Mouse (Mus musculus) liver, postnatal 0 days (tissue): Measurements from ENCODE around the gene Actl10. TPM values are rescaled to one million over a fixed set of nuclear protein-coding genes. Genes with fewer than 3 reads are reported as not detected.

Experiments used
- ATAC-seq: fragments of 200-750 bp; cut with Nextera tagmentation; 2 replicates; pipeline ENCODE4 v1.8.0; 2017; ENCODE audit warnings: mild to moderate bottlenecking, moderate library complexity
- DNase-seq: peaks from one replicate; pipeline ENCODE4 v3.0.0-alpha.2; 2016
- H3K27ac ChIP-seq: fragments of 300-500 bp; sonication (generic); 2 replicates; pipeline ENCODE4 v1.5.1; 2014; ENCODE audit warnings: antibody characterized with exemption, moderate library complexity, mild to moderate bottlenecking, low read depth
- H3K27me3 ChIP-seq: fragments of 300-500 bp; sonication (generic); 2 replicates; pipeline ENCODE4 v1.6.1; 2014; ENCODE audit warnings: low read length, control low read depth, mixed read lengths; ENCODE audit not compliant: insufficient read depth
- H3K36me3 ChIP-seq: fragments of 300-500 bp; sonication (generic); replicated peaks from 2 replicates; pipeline ENCODE4 v1.6.1; 2014; ENCODE audit warnings: mild to moderate bottlenecking, control low read depth, low read length, moderate library complexity, mixed read lengths; ENCODE audit not compliant: insufficient read depth
- H3K4me1 ChIP-seq: fragments of 300-500 bp; sonication (generic); 2 replicates; pipeline ENCODE4 v1.6.1; 2014; ENCODE audit warnings: antibody characterized with exemption, mild to moderate bottlenecking, control low read depth; ENCODE audit not compliant: insufficient read depth
- H3K4me2 ChIP-seq: fragments of 300-500 bp; sonication (generic); 2 replicates; pipeline ENCODE4 v1.6.1; 2014; ENCODE audit warnings: low read depth, mild to moderate bottlenecking, low read length, moderate library complexity, mixed read lengths
- H3K4me3 ChIP-seq: fragments of 300-500 bp; sonication (generic); 2 replicates; pipeline ENCODE4 v1.5.1; 2014; ENCODE audit warnings: low read depth, low read length
- H3K9ac ChIP-seq: fragments of 300-500 bp; sonication (generic); replicated peaks from 2 replicates; pipeline ENCODE4 v1.6.1; 2014; ENCODE audit warnings: mild to moderate bottlenecking, moderate library complexity
- H3K9me3 ChIP-seq: fragments of 300-500 bp; sonication (generic); 2 replicates; pipeline ENCODE4 v1.6.1; 2016; ENCODE audit warnings: mild to moderate bottlenecking, control low read depth, low read length, mixed read lengths
- CTCF ChIP-seq: sonication (generic); IDR thresholded peaks from 2 replicates; pipeline ENCODE4 v1.5.1; 2016; ENCODE audit warnings: antibody characterized with exemption, low read depth
- EP300 ChIP-seq: IDR thresholded peaks from 2 replicates; pipeline ENCODE4 v1.6.1; 2016; ENCODE audit warnings: antibody characterized with exemption, low read depth, mild to moderate bottlenecking
- WGBS: fragments of 180-500 bp; shearing (Covaris S2); extraction: QIAGEN DNeasy Blood & Tissue Kit; methylation state at CpG from one replicate; pipeline ENCODE4 v1.1.7; 2014; ENCODE audit not compliant: insufficient replicate concordance; 5-methylcytosine and 5-hydroxymethylcytosine counted together
- polyA plus RNA-seq: library from polyadenylated mRNA; unstranded; fragments of >200 nt; fragmentation: Nextera tagmentation; extraction: Ambion mirVana; gene quantifications from 2 replicates; pipeline ENCODE4 v1.2.1, GENCODE M21; 2015

Actl10 gene
- polyA plus RNA-seq, 1 experiment from 2014 or later, result 0.07 TPM

GRCm38 (mm10) chr2:154581421-154581820, 29.8 kb downstream of the Actl10 start:
- DNase-seq, result no peak
- Histone ChIP-seq H3K9ac (no peak overlapping the region), H3K4me3 (no peak overlapping the region), H3K27ac (no peak overlapping the region), H3K4me2 (no peak overlapping the region), H3K9me3 (no peaks in the 10 kb centered on the region), H3K36me3 (peaks cover 2% of the 10 kb centered on the region; the same call in 1 of the 2 replicates), H3K4me1 (no peaks in the 10 kb centered on the region), H3K27me3 (no peaks in the 10 kb centered on the region)
- TF ChIP-seq CTCF, result peak; percentile 53
- TF ChIP-seq EP300, result no peak
- ATAC-seq, result no peak
- WGBS, result 93% methylated on average over 1 of the region's 1 CpGs

- WGBS, result 56% methylated on average over 15 of the region's 15 CpGs
Observed at GRCm38 (mm10) chr2:154583906-154584872, 32.6 kb downstream of the Actl10 start.

DNA sequence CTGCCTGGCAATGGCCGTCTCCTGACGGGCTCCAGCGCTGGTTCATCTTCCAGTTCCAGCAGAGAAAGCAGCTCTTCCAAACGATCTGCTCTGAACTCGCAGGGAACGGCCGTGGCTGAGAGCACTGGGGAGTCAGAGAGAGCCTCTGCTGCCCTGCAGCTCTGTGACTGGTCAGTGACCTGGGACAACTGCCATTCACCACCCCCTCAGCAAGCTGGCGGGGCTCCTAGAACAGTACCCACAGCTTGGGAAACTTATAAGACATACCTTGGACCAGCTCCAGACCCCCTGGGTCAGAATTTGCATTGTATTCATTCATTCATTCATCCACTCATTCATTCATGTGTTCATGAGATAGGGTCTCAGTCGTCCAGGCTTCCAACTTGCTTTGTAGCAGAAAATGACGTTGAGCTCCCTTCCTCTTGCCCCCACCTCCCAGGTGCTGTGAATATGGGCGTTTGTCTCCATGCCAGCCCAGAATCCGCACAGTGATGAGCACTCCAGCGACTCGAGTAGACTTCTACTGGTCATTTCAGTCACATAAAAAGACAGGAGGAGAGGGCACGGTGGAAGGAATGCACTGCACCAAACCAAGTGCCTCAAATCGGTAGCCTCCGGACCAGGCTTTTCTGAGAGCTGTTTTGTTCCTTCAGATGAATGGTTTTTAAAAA, 33.5 kb downstream of the Actl10 start:
- Histone ChIP-seq H3K27me3 (no peaks in the 10 kb centered on the region), H3K36me3 (peaks cover 23% of the 10 kb centered on the region), H3K9me3 (no peaks in the 10 kb centered on the region), H3K9ac (no peak overlapping the region), H3K4me1 (no peaks in the 10 kb centered on the region), H3K4me3 (no peak overlapping the region), H3K27ac (no peak overlapping the region), H3K4me2 (no peak overlapping the region)
- no peak for DNase-seq
- ATAC-seq, result no peak
- TF ChIP-seq EP300 (no peak), CTCF (no peak)
- WGBS, result 67% methylated on average over 17 of the region's 17 CpGs

More at GRCm38 (mm10) chr2:154583906-154584872, 32.6 kb downstream of the Actl10 start:
- ATAC-seq (peak; percentile 49), DNase-seq (no peak)
- Histone ChIP-seq H3K27me3 (no peaks in the 10 kb centered on the region), H3K9ac (no peak overlapping the region), H3K9me3 (no peaks in the 10 kb centered on the region), H3K4me3 (no peak overlapping the region), H3K27ac (no peak overlapping the region), H3K36me3 (peaks cover 23% of the 10 kb centered on the region), H3K4me2 (no peak overlapping the region), H3K4me1 (no peaks in the 10 kb centered on the region)
- TF ChIP-seq CTCF (no peak), EP300 (no peak)

GRCm38 (mm10) chr2:154586405-154586804, 34.8 kb downstream of the Actl10 start:
- DNase-seq (peak; percentile 77), ATAC-seq (peak; percentile 44; the same call in 1 of the 2 replicates)
- Histone ChIP-seq H3K4me3 (no peak overlapping the region), H3K4me2 (no peak overlapping the region), H3K9ac (no peak overlapping the region), H3K9me3 (no peaks in the 10 kb centered on the region), H3K27me3 (no peaks in the 10 kb centered on the region), H3K27ac (no peak overlapping the region), H3K4me1 (no peaks in the 10 kb centered on the region), H3K36me3 (peaks cover 23% of the 10 kb centered on the region)
- peak; percentile 82 for TF ChIP-seq CTCF
- TF ChIP-seq EP300, result no peak
- WGBS, result 70% methylated on average over 5 of the region's 5 CpGs

DNA sequence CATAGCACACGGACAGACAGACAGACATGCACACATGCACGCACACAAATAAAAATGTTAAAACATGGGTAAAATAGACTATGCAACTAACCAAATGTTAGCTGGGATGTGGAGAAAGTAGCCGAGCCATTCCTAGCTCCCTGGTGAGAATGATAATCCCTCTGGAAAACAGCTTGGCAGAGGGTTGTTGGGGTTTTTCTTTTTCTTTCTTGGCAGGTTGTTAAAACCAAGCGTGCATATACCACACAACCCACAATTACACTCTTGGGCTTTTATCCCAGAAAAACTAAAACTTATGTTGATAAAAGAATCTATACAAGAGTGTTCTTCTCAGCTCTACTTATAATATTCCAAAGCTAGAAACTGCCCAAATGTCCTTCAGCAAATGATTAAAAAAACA, 37.5 kb downstream of the Actl10 start:
- Histone ChIP-seq H3K27ac (no peak overlapping the region), H3K9ac (no peak overlapping the region), H3K4me2 (no peak overlapping the region), H3K36me3 (peaks cover 35% of the 10 kb centered on the region), H3K27me3 (no peaks in the 10 kb centered on the region), H3K9me3 (no peaks in the 10 kb centered on the region), H3K4me1 (no peaks in the 10 kb centered on the region), H3K4me3 (no peak overlapping the region)
- 82% methylated on average over 4 of the region's 4 CpGs for WGBS
- DNase-seq, result no peak
- ATAC-seq, result no peak
- no peak for TF ChIP-seq CTCF
- TF ChIP-seq EP300, result no peak

DNA sequence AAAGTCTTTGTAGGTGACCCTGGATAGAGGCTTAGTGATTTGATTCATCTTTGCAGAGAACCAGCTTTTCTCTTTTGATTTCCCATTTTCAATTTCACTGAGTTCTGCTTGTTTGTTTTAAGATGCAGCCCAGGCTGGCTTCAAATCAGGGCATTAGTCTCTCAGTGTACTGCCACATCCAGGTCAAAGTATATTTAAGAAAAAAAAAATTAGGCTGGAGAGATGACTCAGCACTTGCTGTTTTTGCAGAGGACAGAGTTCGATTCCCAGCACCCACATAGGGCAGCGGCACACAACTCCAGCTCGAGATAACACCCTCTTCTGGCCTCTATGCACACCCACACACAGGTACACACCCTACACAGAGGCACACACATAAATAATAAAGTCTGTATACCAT, 39.7 kb downstream of the Actl10 start:
- DNase-seq (no peak), ATAC-seq (no peak)
- H3K27me3 ChIP-seq, result no peaks in the 10 kb centered on the region
- no peaks in the 10 kb centered on the region for H3K4me1 ChIP-seq
- no peak overlapping the region for H3K27ac ChIP-seq
- H3K9ac ChIP-seq, result no peak overlapping the region
- H3K4me2 ChIP-seq, result no peak overlapping the region
- H3K36me3 ChIP-seq, result peaks cover 48% of the 10 kb centered on the region
- TF ChIP-seq EP300 (no peak), CTCF (no peak)
- WGBS, result 75% methylated on average over 3 of the region's 3 CpGs
- H3K4me3 ChIP-seq, result no peak overlapping the region
- no peaks in the 10 kb centered on the region for H3K9me3 ChIP-seq
